9 mouse cellular contexts compared by ENCODE assay signal in the genomic region with DNA sequence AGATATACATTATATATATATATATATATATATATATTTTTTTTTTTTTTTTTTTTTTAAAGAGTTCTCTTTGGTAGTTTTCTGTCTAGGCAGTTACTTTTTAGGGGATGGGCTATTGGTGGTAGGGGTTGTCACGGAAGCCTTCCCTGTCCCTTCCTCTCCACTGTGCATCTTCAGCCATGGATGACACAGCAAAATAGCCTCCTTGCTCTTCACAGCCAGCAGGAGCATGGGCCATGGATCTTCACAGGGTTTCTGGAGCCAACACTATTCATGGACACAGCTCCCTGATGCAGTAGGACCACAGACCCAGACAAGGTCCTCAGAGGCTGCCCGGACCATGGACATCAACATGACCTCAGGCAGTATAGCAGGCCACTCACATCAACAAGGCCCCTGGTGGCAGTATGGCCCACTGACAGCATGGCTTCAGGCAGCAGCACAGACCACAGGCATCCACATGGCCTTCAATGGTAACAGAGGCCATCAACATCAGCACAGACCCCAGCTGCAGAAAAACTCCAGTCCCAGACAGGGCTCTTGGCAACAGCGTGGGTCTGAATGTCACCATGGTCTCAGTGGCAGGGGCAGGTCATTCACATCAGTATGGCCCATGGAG. TPM values are rescaled to one million over a fixed set of nuclear protein-coding genes. Genes with fewer than 3 reads are reported as not detected.
DNase-seq lines count a peak whose midpoint lies in the region; ATAC-seq and TF ChIP-seq lines count a peak whose summit lies in the region.
"Had no signal": no experiment of that assay in that cellular context is flagged by ENCODE, and none has a peak within 500 bp of the region (broad histone marks: within the 10 kb centered on the region; RNA-seq: fewer than 3 reads in every experiment).

No protein-coding gene starts in this region.

- H3K9ac ChIP-seq in kidney, postnatal 0 days (ENCODE audit: low read depth, low read length): no peak overlapping the region
- no peak overlapping the region for H3K9ac ChIP-seq in embryonic facial prominence, embryonic 13.5 days
- no peak overlapping the region for H3K9ac ChIP-seq in hindbrain, embryonic 15.5 days
- no peak overlapping the region for H3K9ac ChIP-seq in midbrain, embryonic 12.5 days (replicated peaks)

- no peak for ATAC-seq in kidney, postnatal 0 days (replicated peaks; ENCODE audit: low FRiP score, low read depth)
- ATAC-seq in embryonic facial prominence, embryonic 13.5 days (ENCODE audit: insufficient number of reproducible peaks, insufficient read depth, low FRiP score, low TSS enrichment, low read depth): no peak
- ATAC-seq in hindbrain, embryonic 15.5 days (ENCODE audit: low FRiP score, low read depth): no peak; the same call in 1 of the 2 replicates
- 0 out of 2 replicates have a peak, but pooled peaks have one; percentile 28 for ATAC-seq in midbrain, embryonic 12.5 days (ENCODE audit: low FRiP score, low read depth)

- H3K27me3 ChIP-seq in kidney, postnatal 0 days (ENCODE audit: insufficient read depth, low read length): no peaks in the 10 kb centered on the region
- peaks cover 16% of the 10 kb centered on the region for H3K27me3 ChIP-seq in embryonic facial prominence, embryonic 13.5 days
- peaks cover 6% of the 10 kb centered on the region; the same call in 1 of the 2 replicates for H3K27me3 ChIP-seq in hindbrain, embryonic 15.5 days
- H3K27me3 ChIP-seq in midbrain, embryonic 12.5 days: peaks cover 12% of the 10 kb centered on the region

- no peaks in the 10 kb centered on the region for H3K9me3 ChIP-seq in kidney, postnatal 0 days (replicated peaks; ENCODE audit: low read length)
- H3K9me3 ChIP-seq in embryonic facial prominence, embryonic 13.5 days: no peaks in the 10 kb centered on the region
- H3K9me3 ChIP-seq in hindbrain, embryonic 15.5 days: no peaks in the 10 kb centered on the region
- no peaks in the 10 kb centered on the region for H3K9me3 ChIP-seq in midbrain, embryonic 12.5 days

- WGBS in kidney, postnatal 0 days: 95% methylated on average over 3 of the region's 3 CpGs
- WGBS in embryonic facial prominence, embryonic 13.5 days: 91% methylated on average over 3 of the region's 3 CpGs
- WGBS in hindbrain, embryonic 15.5 days: 98% methylated on average over 3 of the region's 3 CpGs
- 91% methylated on average over 3 of the region's 3 CpGs for WGBS in midbrain, embryonic 12.5 days

- no peaks in the 10 kb centered on the region for H3K36me3 ChIP-seq in kidney, postnatal 0 days (ENCODE audit: insufficient read depth, low read length)
- H3K36me3 ChIP-seq in embryonic facial prominence, embryonic 13.5 days: no peaks in the 10 kb centered on the region
- H3K36me3 ChIP-seq in hindbrain, embryonic 15.5 days: no peaks in the 10 kb centered on the region
- no peaks in the 10 kb centered on the region for H3K36me3 ChIP-seq in midbrain, embryonic 12.5 days

- no peak overlapping the region for H3K27ac ChIP-seq in kidney, postnatal 0 days
- no peak overlapping the region for H3K27ac ChIP-seq in embryonic facial prominence, embryonic 13.5 days
- no peak overlapping the region for H3K27ac ChIP-seq in hindbrain, embryonic 15.5 days (replicated peaks)
- H3K27ac ChIP-seq in midbrain, embryonic 12.5 days (replicated peaks): no peak overlapping the region

- TF ChIP-seq CTCF in kidney, postnatal 0 days (IDR thresholded peaks at IDR 0.05; ENCODE audit: low read depth): no peak

- peak overlapping the region; percentile 77; the same call in 1 of the 2 replicates for H3K4me2 ChIP-seq in kidney, postnatal 0 days (ENCODE audit: low read length)
- peak overlapping the region; percentile 78 for H3K4me2 ChIP-seq in embryonic facial prominence, embryonic 13.5 days
- H3K4me2 ChIP-seq in hindbrain, embryonic 15.5 days: 0 out of 2 replicates have a peak overlapping the region, but pooled peaks have one; percentile 86
- H3K4me2 ChIP-seq in midbrain, embryonic 12.5 days (replicated peaks): no peak overlapping the region

- no peak for DNase-seq in kidney, postnatal 0 days (ENCODE audit: low spot score)
- DNase-seq in kidney, postnatal 14 days: no peak
- DNase-seq in cerebellum, adult 9-11 months: no peak
- DNase-seq in cerebellum, adult 8-10 months: no peak
- DNase-seq: gastrocnemius, postnatal 14 days; kidney, postnatal 25 days had no signal

- H3K4me3 ChIP-seq in kidney, postnatal 0 days (replicated peaks; ENCODE audit: low read depth, low read length): no peak overlapping the region
- no peak overlapping the region for H3K4me3 ChIP-seq in embryonic facial prominence, embryonic 13.5 days
- no peak overlapping the region for H3K4me3 ChIP-seq in hindbrain, embryonic 15.5 days
- H3K4me3 ChIP-seq in midbrain, embryonic 12.5 days: no peak overlapping the region

- no peaks in the 10 kb centered on the region for H3K4me1 ChIP-seq in kidney, postnatal 0 days (replicated peaks; ENCODE audit: insufficient read depth, low read length)
- H3K4me1 ChIP-seq in embryonic facial prominence, embryonic 13.5 days: 0 out of 2 replicates have a peak, but pooled peaks cover 3% of the 10 kb centered on the region
- peaks cover 7% of the 10 kb centered on the region; the same call in 1 of the 2 replicates for H3K4me1 ChIP-seq in hindbrain, embryonic 15.5 days (replicated peaks)
- H3K4me1 ChIP-seq in midbrain, embryonic 12.5 days: no peaks in the 10 kb centered on the region

RNA-seq across cellular contexts. Expression of a gene that starts 8.8 kb away (rescaled TPM):
- 54.3 and 64.6 TPM in 2 replicates for polyA plus RNA-seq in kidney, postnatal 0 days (2015; fragmentation: Nextera tagmentation; extraction: Ambion mirVana)
- polyA plus RNA-seq in embryonic facial prominence, embryonic 13.5 days (2015; fragmentation: Nextera tagmentation; extraction: Ambion mirVana): 57.6 and 59.9 TPM in 2 replicates
- polyA plus RNA-seq in hindbrain, embryonic 15.5 days (2015; fragmentation: Nextera tagmentation; extraction: Ambion mirVana): 34.9 and 39.7 TPM in 2 replicates
- polyA plus RNA-seq in midbrain, embryonic 12.5 days (2016; fragmentation: Nextera tagmentation; extraction: Ambion mirVana): 31.4 and 35.4 TPM in 2 replicates

RNA-seq across cellular contexts. Expression of a gene that starts 32.8 kb away (rescaled TPM):
- polyA plus RNA-seq in kidney, postnatal 0 days (2015; fragmentation: Nextera tagmentation; extraction: Ambion mirVana): 134 and 137 TPM in 2 replicates
- 81.2 and 82.1 TPM in 2 replicates for polyA plus RNA-seq in embryonic facial prominence, embryonic 13.5 days (2015; fragmentation: Nextera tagmentation; extraction: Ambion mirVana)
- 68.3 and 69.8 TPM in 2 replicates for polyA plus RNA-seq in hindbrain, embryonic 15.5 days (2015; fragmentation: Nextera tagmentation; extraction: Ambion mirVana)
- polyA plus RNA-seq in midbrain, embryonic 12.5 days (2016; fragmentation: Nextera tagmentation; extraction: Ambion mirVana): 72.7 and 80.1 TPM in 2 replicates

RNA-seq across cellular contexts. Expression of a gene that starts 52.6 kb away (rescaled TPM):
- 102 and 104 TPM in 2 replicates for polyA plus RNA-seq in kidney, postnatal 0 days (2015; fragmentation: Nextera tagmentation; extraction: Ambion mirVana)
- 41.6 and 49.8 TPM in 2 replicates for polyA plus RNA-seq in embryonic facial prominence, embryonic 13.5 days (2015; fragmentation: Nextera tagmentation; extraction: Ambion mirVana)
- 172 and 178 TPM in 2 replicates for polyA plus RNA-seq in hindbrain, embryonic 15.5 days (2015; fragmentation: Nextera tagmentation; extraction: Ambion mirVana)
- 47.3 and 48.8 TPM in 2 replicates for polyA plus RNA-seq in midbrain, embryonic 12.5 days (2016; fragmentation: Nextera tagmentation; extraction: Ambion mirVana)

RNA-seq across cellular contexts. Expression of a gene that starts 55.9 kb away (rescaled TPM):
- 50.9 and 51.0 TPM in 2 replicates for polyA plus RNA-seq in kidney, postnatal 0 days (2015; fragmentation: Nextera tagmentation; extraction: Ambion mirVana)
- 80.7 and 87.8 TPM in 2 replicates for polyA plus RNA-seq in embryonic facial prominence, embryonic 13.5 days (2015; fragmentation: Nextera tagmentation; extraction: Ambion mirVana)
- polyA plus RNA-seq in hindbrain, embryonic 15.5 days (2015; fragmentation: Nextera tagmentation; extraction: Ambion mirVana): 52.5 and 53.2 TPM in 2 replicates
- 107 and 110 TPM in 2 replicates for polyA plus RNA-seq in midbrain, embryonic 12.5 days (2016; fragmentation: Nextera tagmentation; extraction: Ambion mirVana)
